Mouse (Mus musculus): ENCODE measurements around the gene Mkrn1. TPM values are rescaled to one million over a fixed set of nuclear protein-coding genes. Genes with fewer than 3 reads are reported as not detected.

The Mkrn1 gene
- polyA plus RNA-seq (2015; fragmentation: Nextera tagmentation; extraction: Ambion mirVana) = 256 and 283 TPM in 2 replicates

- WGBS (ENCODE audit: insufficient replicate concordance) = 1% methylated on average over 62 of the region's 82 CpGs
- H3K27ac ChIP-seq (ENCODE audit: low read length) = peak within 1 kb of the TSS; percentile 98
- H3K9me3 ChIP-seq (replicated peaks; ENCODE audit: control insufficient read depth, low read length) = no peaks in the 10 kb centered on the region
- H3K27me3 ChIP-seq (ENCODE audit: control insufficient read depth, insufficient read depth, low read depth, low read length) = no peaks in the 10 kb centered on the region
- H3K36me3 ChIP-seq (ENCODE audit: control insufficient read depth, insufficient read depth) = no peaks in the 10 kb centered on the region; the same call in 1 of the 2 replicates
- H3K4me3 ChIP-seq (ENCODE audit: low read depth, low read length) = peak within 1 kb of the TSS; percentile 92
- peak within 1 kb of the TSS; percentile 61 for H3K4me2 ChIP-seq (ENCODE audit: low read depth, low read length)
- peaks cover 45% of the 10 kb centered on the region for H3K4me1 ChIP-seq (ENCODE audit: control insufficient read depth, low read depth, low read length)
- ATAC-seq (ENCODE audit: low read depth) = peak; percentile 87
- H3K9ac ChIP-seq (ENCODE audit: low read depth, low read length) = peak within 1 kb of the TSS; percentile 98
Observed at GRCm38 (mm10) chr6:39419851-39420721, at the start of gene Mkrn1. Gene Mkrn1, minus strand, starts transcription at chr6:39420462.

GRCm38 (mm10) chr6:39469427-39469826 is 49.2 kb upstream of the Mkrn1 start:
- H3K36me3 ChIP-seq (ENCODE audit: control insufficient read depth, insufficient read depth) = no peaks in the 10 kb centered on the region
- H3K27ac ChIP-seq (ENCODE audit: low read length) = no peak overlapping the region
- H3K27me3 ChIP-seq (ENCODE audit: control insufficient read depth, insufficient read depth, low read depth, low read length) = no peaks in the 10 kb centered on the region
- H3K4me1 ChIP-seq (ENCODE audit: control insufficient read depth, low read depth, low read length) = no peaks in the 10 kb centered on the region
- no peak overlapping the region for H3K9ac ChIP-seq (ENCODE audit: low read depth, low read length)
- ATAC-seq (ENCODE audit: low read depth) = no peak
- no peaks in the 10 kb centered on the region for H3K9me3 ChIP-seq (replicated peaks; ENCODE audit: control insufficient read depth, low read length)
- H3K4me3 ChIP-seq (ENCODE audit: low read depth, low read length) = no peak overlapping the region
- no peak overlapping the region for H3K4me2 ChIP-seq (ENCODE audit: low read depth, low read length)
- 55% methylated on average over 5 of the region's 5 CpGs for WGBS (ENCODE audit: insufficient replicate concordance)

- H3K4me3 ChIP-seq (ENCODE audit: low read depth, low read length) = peak overlapping the region; percentile 25; the same call in 1 of the 2 replicates
Observed at GRCm38 (mm10) chr6:39462621-39463538, 42.6 kb upstream of the Mkrn1 start.

GRCm38 (mm10) chr6:39460040-39460439 is 39.8 kb upstream of the Mkrn1 start:
- Histone ChIP-seq H3K4me1 (ENCODE audit: control insufficient read depth, low read depth, low read length) (no peaks in the 10 kb centered on the region), H3K4me2 (ENCODE audit: low read depth, low read length) (no peak overlapping the region), H3K36me3 (ENCODE audit: control insufficient read depth, insufficient read depth) (no peaks in the 10 kb centered on the region; the same call in 1 of the 2 replicates), H3K4me3 (ENCODE audit: low read depth, low read length) (no peak overlapping the region), H3K27me3 (ENCODE audit: control insufficient read depth, insufficient read depth, low read depth, low read length) (no peaks in the 10 kb centered on the region), H3K9ac (ENCODE audit: low read depth, low read length) (no peak overlapping the region), H3K9me3 (replicated peaks; ENCODE audit: control insufficient read depth, low read length) (no peaks in the 10 kb centered on the region), H3K27ac (ENCODE audit: low read length) (no peak overlapping the region)
- 82% methylated on average over 11 of the region's 11 CpGs for WGBS (ENCODE audit: insufficient replicate concordance)
- no peak for ATAC-seq (ENCODE audit: low read depth)

More at GRCm38 (mm10) chr6:39462621-39463538, 42.6 kb upstream of the Mkrn1 start:
- peak overlapping the region; percentile 31 for H3K4me2 ChIP-seq (ENCODE audit: low read depth, low read length)
- H3K27me3 ChIP-seq (ENCODE audit: control insufficient read depth, insufficient read depth, low read depth, low read length) = no peaks in the 10 kb centered on the region
- H3K4me1 ChIP-seq (ENCODE audit: control insufficient read depth, low read depth, low read length) = no peaks in the 10 kb centered on the region
- no peaks in the 10 kb centered on the region; the same call in 1 of the 2 replicates for H3K36me3 ChIP-seq (ENCODE audit: control insufficient read depth, insufficient read depth)
- H3K27ac ChIP-seq (ENCODE audit: low read length) = no peak overlapping the region
- H3K9me3 ChIP-seq (replicated peaks; ENCODE audit: control insufficient read depth, low read length) = no peaks in the 10 kb centered on the region
- WGBS (ENCODE audit: insufficient replicate concordance) = 32% methylated on average over 16 of the region's 16 CpGs
- peak; percentile 39; the same call in 1 of the 2 replicates for ATAC-seq (ENCODE audit: low read depth)
- no peak overlapping the region; the same call in 1 of the 2 replicates for H3K9ac ChIP-seq (ENCODE audit: low read depth, low read length)

GRCm38 (mm10) chr6:39455339-39456160 is 35.3 kb upstream of the Mkrn1 start:
- H3K4me3 ChIP-seq (ENCODE audit: low read depth, low read length) = no peak overlapping the region
- no peak for ATAC-seq (ENCODE audit: low read depth)
- H3K4me1 ChIP-seq (ENCODE audit: control insufficient read depth, low read depth, low read length) = no peaks in the 10 kb centered on the region
- no peak overlapping the region for H3K9ac ChIP-seq (ENCODE audit: low read depth, low read length)
- WGBS (ENCODE audit: insufficient replicate concordance) = 50% methylated on average over 8 of the region's 8 CpGs
- no peaks in the 10 kb centered on the region; the same call in 1 of the 2 replicates for H3K36me3 ChIP-seq (ENCODE audit: control insufficient read depth, insufficient read depth)
- no peaks in the 10 kb centered on the region for H3K9me3 ChIP-seq (replicated peaks; ENCODE audit: control insufficient read depth, low read length)
- no peak overlapping the region for H3K4me2 ChIP-seq (ENCODE audit: low read depth, low read length)
- no peaks in the 10 kb centered on the region for H3K27me3 ChIP-seq (ENCODE audit: control insufficient read depth, insufficient read depth, low read depth, low read length)
- no peak overlapping the region for H3K27ac ChIP-seq (ENCODE audit: low read length)

- 33% methylated on average over 2 of the region's 2 CpGs for WGBS (ENCODE audit: insufficient replicate concordance)
- Histone ChIP-seq H3K36me3 (ENCODE audit: control insufficient read depth, insufficient read depth) (no peaks in the 10 kb centered on the region), H3K27ac (ENCODE audit: low read length) (no peak overlapping the region), H3K9ac (ENCODE audit: low read depth, low read length) (no peak overlapping the region), H3K4me1 (ENCODE audit: control insufficient read depth, low read depth, low read length) (no peaks in the 10 kb centered on the region), H3K27me3 (ENCODE audit: control insufficient read depth, insufficient read depth, low read depth, low read length) (peaks cover 3% of the 10 kb centered on the region), H3K4me3 (ENCODE audit: low read depth, low read length) (no peak overlapping the region), H3K4me2 (ENCODE audit: low read depth, low read length) (no peak overlapping the region), H3K9me3 (replicated peaks; ENCODE audit: control insufficient read depth, low read length) (no peaks in the 10 kb centered on the region)
- no peak for ATAC-seq (ENCODE audit: low read depth)
Observed at GRCm38 (mm10) chr6:39454616-39455015, 34.4 kb upstream of the Mkrn1 start.

GRCm38 (mm10) chr6:39453564-39453963 is 33.3 kb upstream of the Mkrn1 start:
- ATAC-seq (ENCODE audit: low read depth) = no peak
- H3K9me3 ChIP-seq (replicated peaks; ENCODE audit: control insufficient read depth, low read length) = no peaks in the 10 kb centered on the region
- WGBS (ENCODE audit: insufficient replicate concordance) = 78% methylated on average over 4 of the region's 4 CpGs
- no peak overlapping the region for H3K4me3 ChIP-seq (ENCODE audit: low read depth, low read length)
- peaks cover 4% of the 10 kb centered on the region for H3K27me3 ChIP-seq (ENCODE audit: control insufficient read depth, insufficient read depth, low read depth, low read length)
- no peaks in the 10 kb centered on the region for H3K4me1 ChIP-seq (ENCODE audit: control insufficient read depth, low read depth, low read length)
- H3K36me3 ChIP-seq (ENCODE audit: control insufficient read depth, insufficient read depth) = no peaks in the 10 kb centered on the region
- no peak overlapping the region for H3K27ac ChIP-seq (ENCODE audit: low read length)
- no peak overlapping the region for H3K4me2 ChIP-seq (ENCODE audit: low read depth, low read length)
- no peak overlapping the region for H3K9ac ChIP-seq (ENCODE audit: low read depth, low read length)

GRCm38 (mm10) chr6:39451033-39451432 is 30.8 kb upstream of the Mkrn1 start:
- Histone ChIP-seq H3K9me3 (replicated peaks; ENCODE audit: control insufficient read depth, low read length) (no peaks in the 10 kb centered on the region), H3K4me3 (ENCODE audit: low read depth, low read length) (no peak overlapping the region), H3K4me1 (ENCODE audit: control insufficient read depth, low read depth, low read length) (no peaks in the 10 kb centered on the region), H3K27me3 (ENCODE audit: control insufficient read depth, insufficient read depth, low read depth, low read length) (peaks cover 4% of the 10 kb centered on the region), H3K36me3 (ENCODE audit: control insufficient read depth, insufficient read depth) (no peaks in the 10 kb centered on the region), H3K4me2 (ENCODE audit: low read depth, low read length) (no peak overlapping the region), H3K27ac (ENCODE audit: low read length) (no peak overlapping the region), H3K9ac (ENCODE audit: low read depth, low read length) (no peak overlapping the region)
- ATAC-seq (ENCODE audit: low read depth) = no peak
- 54% methylated on average over 3 of the region's 3 CpGs for WGBS (ENCODE audit: insufficient replicate concordance)

Measured in liver, embryonic 16.5 days (tissue).